Mouse (Mus musculus) lung, postnatal 0 days (tissue): ENCODE data around the gene Nek2.

Experiments
- CTCF ChIP-seq: IDR thresholded peaks from 2 replicates; pipeline ENCODE4 v1.5.1; 2016; ENCODE audit warnings: antibody characterized with exemption, mild to moderate bottlenecking
- EP300 ChIP-seq: IDR thresholded peaks from 2 replicates; pipeline ENCODE4 v1.6.1; 2016; ENCODE audit warnings: antibody characterized with exemption, mild to moderate bottlenecking, control low read depth

- TF ChIP-seq CTCF (no peak), EP300 (no peak)
These were observed 38.6 kb downstream of the Nek2 start for GRCm38 (mm10) chr1:191859847-191860246.
